Mouse (Mus musculus) thymus, postnatal 14 days (tissue): ENCODE measurements around the gene Nostrin.

Source experiments
- DNase-seq: peaks from one replicate; pipeline ENCODE4 v3.0.0; 2021

The Nostrin gene

GRCm38 (mm10) chr2:69129425-69130210 is 6.0 kb upstream of the Nostrin start:
- no peak for DNase-seq

GRCm38 (mm10) chr2:69132046-69132445 is 3.6 kb upstream of the Nostrin start:
- DNase-seq: no peak

- DNase-seq: no peak
Observed at GRCm38 (mm10) chr2:69132488-69133040, 3.0 kb upstream of the Nostrin start.

GRCm38 (mm10) chr2:69134186-69134585 is 1.4 kb upstream of the Nostrin start:
- no peak for DNase-seq

GRCm38 (mm10) chr2:69134937-69135336 is 663 bp upstream of the Nostrin start:
- DNase-seq: no peak

- DNase-seq: no peak
Observed at GRCm38 (mm10) chr2:69137406-69138084, 1.9 kb downstream of the Nostrin start.

GRCm38 (mm10) chr2:69138759-69139158 is 3.2 kb downstream of the Nostrin start:
- DNase-seq: no peak

- DNase-seq: no peak
Observed at GRCm38 (mm10) chr2:69140215-69140614, 4.6 kb downstream of the Nostrin start.

- no peak for DNase-seq
Observed at GRCm38 (mm10) chr2:69140816-69141215, 5.2 kb downstream of the Nostrin start.

- DNase-seq: no peak
Observed at GRCm38 (mm10) chr2:69148691-69149090, 13.1 kb downstream of the Nostrin start.

- DNase-seq: no peak
Observed at GRCm38 (mm10) chr2:69149154-69149553, 13.6 kb downstream of the Nostrin start.

GRCm38 (mm10) chr2:69150841-69151240 is 15.2 kb downstream of the Nostrin start:
- no peak for DNase-seq

- no peak for DNase-seq
Observed at GRCm38 (mm10) chr2:69155861-69156260, 20.3 kb downstream of the Nostrin start.

GRCm38 (mm10) chr2:69156283-69156682 is 20.7 kb downstream of the Nostrin start:
- no peak for DNase-seq

GRCm38 (mm10) chr2:69158907-69159306 is 23.3 kb downstream of the Nostrin start:
- DNase-seq: no peak

GRCm38 (mm10) chr2:69170395-69171077 is 34.9 kb downstream of the Nostrin start:
- DNase-seq: no peak

- no peak for DNase-seq
Observed at GRCm38 (mm10) chr2:69175296-69175695, 39.7 kb downstream of the Nostrin start.

GRCm38 (mm10) chr2:69179721-69180120 is 44.1 kb downstream of the Nostrin start:
- no peak for DNase-seq

GRCm38 (mm10) chr2:69187990-69188389 is 52.4 kb downstream of the Nostrin start:
- DNase-seq: no peak

- no peak for DNase-seq
Observed at GRCm38 (mm10) chr2:69188732-69189131, 53.1 kb downstream of the Nostrin start.

- DNase-seq: no peak
Observed at GRCm38 (mm10) chr2:69189222-69189621, 53.6 kb downstream of the Nostrin start.

GRCm38 (mm10) chr2:69191059-69191458 is 55.5 kb downstream of the Nostrin start:
- no peak for DNase-seq

- no peak for DNase-seq
Observed at GRCm38 (mm10) chr2:69193555-69193954, 58.0 kb downstream of the Nostrin start.
